Mouse (Mus musculus) olfactory bulb, adult 2 months (tissue): ENCODE measurements around the gene Igdcc3.

ENCODE experiments used
- CTCF ChIP-seq: fragments of 200-500 bp; IDR thresholded peaks from 2 replicates; pipeline ENCODE4 v1.5.1; 2012; ENCODE audit warnings: low read depth, mild to moderate bottlenecking, low read length, moderate library complexity; ENCODE audit not compliant: insufficient read depth
- POLR2A ChIP-seq: fragments of 200-500 bp; IDR thresholded peaks from 2 replicates; pipeline ENCODE4 v1.6.1; 2012; ENCODE audit warnings: mild to moderate bottlenecking, low read depth, low read length, moderate library complexity; ENCODE audit not compliant: insufficient read depth

- TF ChIP-seq CTCF = no peak
- TF ChIP-seq POLR2A = no peak
Measured at GRCm38 (mm10) chr9:65205049-65205815, 64.2 kb downstream of the Igdcc3 start.
